Mouse (Mus musculus): ENCODE measurements around the gene Bfar.
A peak's percentile ranks its signal among the peaks of the same experiment; 100 is the strongest.
"Not testable (repeated sequence)": the region's sequence is repeated elsewhere in the genome, so short reads cannot be mapped to it uniquely, and the experiment has no call there.

The Bfar gene

DNA sequence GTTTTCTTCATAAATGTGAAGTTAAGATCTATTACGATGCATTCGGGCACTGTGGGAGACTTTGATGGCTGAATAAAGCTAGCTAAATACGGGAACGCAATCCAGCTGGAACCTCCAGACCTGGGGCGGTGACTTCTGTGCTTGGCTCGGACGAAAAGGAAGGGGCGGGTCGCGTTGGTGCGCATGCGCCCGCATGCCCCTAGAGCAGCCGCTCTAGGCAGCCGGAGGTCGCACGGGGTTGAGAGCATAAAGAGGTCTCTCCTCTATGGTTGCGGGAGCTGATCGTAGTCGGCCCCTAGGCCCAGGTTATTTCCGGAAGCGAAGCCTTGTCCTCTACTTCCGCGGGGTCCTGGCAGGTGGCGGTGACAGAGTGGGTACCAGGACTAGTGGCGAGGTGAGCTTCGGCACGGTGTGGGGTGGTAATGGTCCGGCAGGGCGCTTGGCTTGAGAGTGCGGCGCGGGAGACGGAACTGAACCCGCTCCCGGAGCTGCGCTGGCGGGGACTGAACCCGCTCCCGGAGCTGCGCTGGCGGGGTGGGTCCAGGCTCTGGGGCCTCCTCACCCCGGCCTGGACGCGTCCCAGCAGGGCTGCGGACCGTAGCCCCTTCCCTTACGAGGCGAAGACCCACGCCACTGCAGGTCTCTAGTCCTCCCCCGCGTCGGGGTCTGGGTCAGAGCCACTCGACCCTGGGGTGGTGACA is at the start of gene Bfar, which contains the start of gene 3110001I22Rik:
Bfar (plus strand) TSS at position 174 of the 701 bp plus-strand sequence.
3110001I22Rik (plus strand) TSS at position 245 of the 701 bp plus-strand sequence.
- peak; percentile 94 for DNase-seq

DNA sequence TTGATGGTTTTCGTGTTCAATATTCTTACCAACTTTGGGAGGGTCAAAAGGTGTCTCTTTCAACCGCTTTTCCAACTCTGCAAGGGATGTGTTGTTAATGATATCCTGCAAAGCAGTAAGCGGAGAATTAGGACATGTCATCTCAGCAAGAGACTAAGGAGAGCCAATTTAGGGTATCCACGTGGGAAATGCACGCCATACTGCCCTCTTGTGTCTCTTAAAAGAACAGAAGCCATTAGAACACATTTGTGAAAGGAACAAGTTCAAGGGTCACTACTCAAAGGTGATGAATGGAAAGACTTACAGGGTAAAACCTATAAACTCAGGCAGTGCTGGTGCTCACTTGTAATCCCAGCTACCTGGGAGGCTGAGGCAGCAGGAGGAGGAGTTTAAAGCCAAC is 43.3 kb upstream of the Bfar start:
- DNase-seq = peak; percentile 11

DNA sequence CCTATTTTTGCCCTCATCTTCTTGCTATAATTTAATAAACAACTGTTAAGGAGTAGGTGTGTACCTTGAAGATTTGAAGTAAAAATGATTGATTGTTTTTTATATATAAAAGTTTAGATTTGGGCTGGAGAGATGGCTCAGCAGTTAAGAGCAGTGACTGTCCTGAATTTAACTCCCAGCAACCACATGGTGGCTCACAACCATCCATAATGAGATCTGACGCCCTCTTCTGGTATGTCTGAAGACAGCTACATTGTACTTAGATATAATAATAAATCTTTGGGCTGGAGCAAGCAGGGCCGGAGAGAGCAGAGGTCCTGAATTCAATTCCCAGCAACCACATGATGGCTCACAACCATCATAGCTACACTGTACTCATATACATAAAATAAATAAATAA is 33.5 kb upstream of the Bfar start:
- DNase-seq = not testable (repeated sequence)

DNA sequence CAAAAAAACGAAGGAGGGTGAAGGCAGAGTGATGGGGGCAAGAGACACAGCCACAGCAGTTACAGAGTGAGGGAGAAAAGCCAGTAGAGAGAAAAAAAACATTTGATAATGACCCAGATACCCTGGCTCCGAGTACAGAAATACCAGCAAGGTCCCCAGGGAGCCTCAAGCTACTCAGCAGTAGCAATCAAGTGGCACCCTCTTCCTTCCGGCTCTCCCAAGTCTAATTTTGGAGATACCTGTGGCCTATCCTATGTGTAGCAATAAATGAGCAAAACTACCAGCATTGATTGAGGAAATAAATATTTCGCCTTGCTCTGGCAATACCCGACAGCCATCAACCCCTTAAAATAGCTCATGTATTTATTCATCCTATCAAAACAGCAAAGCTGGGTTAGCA is 32.1 kb upstream of the Bfar start:
- no peak for DNase-seq

DNA sequence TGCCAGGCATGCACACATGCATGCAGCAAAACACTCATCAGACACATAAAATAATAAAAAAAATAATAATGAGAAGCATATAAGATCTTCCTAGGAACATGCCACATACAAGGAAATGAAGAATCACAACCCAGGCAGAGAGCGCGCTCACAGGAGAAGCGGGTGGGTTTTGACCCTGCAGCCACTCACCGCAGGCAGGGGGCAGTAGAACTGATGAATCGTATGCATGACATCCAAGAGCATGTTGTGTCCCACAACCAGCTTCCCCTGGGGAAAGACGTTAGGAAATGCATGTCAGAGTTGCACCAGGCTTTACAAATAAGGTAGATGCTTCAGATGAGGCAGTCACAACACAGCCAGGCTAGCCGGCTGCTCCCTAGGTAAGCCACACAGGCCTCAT is 31.6 kb upstream of the Bfar start:
- DNase-seq = peak; percentile 4

DNA sequence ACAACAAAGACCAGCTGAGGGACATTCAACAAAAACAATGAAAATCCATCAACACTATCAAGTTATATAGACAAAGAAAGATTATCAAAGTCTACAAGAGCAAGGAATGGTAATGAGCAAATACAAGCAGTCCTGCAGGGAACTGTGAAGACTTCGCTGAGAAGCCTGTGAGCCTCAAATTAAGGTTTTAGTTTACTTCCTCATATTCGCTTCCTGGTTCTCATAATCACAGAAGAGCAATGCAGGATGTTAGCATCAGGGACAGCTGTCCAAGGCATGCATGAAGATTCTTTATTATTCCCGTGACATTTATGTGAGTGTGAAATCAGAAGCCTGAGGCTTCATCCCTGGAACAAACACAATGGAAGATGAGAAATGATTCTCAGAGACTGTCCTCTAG is 27.2 kb upstream of the Bfar start:
- DNase-seq = no peak

DNA sequence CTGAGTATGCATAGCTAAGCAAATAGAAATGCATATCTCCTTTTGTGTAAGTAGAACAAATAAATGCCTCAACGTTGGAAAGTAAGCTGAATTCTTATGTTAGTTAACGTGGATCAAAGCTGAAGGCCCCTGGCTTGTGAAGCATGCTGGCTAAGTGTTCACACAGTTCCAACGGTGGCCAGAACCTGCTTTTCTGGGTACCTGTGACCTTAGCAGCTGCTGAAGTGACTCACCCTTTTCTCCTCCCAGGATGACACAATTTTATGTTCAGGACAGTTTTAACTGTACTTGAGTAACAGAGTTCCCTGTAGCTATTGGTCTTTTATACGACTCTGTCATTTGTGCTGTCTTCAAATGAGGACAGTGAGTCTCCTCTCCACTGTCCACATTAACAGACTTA is 25.7 kb upstream of the Bfar start:
- DNase-seq = no peak

DNA sequence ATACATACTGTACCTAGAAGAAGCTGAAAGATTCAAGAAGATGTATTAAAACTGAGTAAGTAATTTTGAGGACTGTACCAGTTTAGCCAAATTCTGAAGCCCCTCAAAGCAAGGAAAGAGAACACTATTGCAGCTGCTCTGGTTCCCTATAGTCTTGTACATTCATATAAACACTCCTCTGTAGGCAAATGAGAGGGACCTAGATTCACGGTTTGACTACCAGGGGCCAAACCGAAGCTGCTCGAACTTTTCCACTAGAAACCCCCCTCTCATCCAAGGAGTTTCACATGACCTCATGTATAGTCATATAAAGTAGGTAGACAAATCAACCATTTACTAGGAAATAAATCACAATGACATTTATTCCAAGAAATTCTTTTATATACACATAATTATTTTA is 12.8 kb upstream of the Bfar start:
- no peak for DNase-seq

DNA sequence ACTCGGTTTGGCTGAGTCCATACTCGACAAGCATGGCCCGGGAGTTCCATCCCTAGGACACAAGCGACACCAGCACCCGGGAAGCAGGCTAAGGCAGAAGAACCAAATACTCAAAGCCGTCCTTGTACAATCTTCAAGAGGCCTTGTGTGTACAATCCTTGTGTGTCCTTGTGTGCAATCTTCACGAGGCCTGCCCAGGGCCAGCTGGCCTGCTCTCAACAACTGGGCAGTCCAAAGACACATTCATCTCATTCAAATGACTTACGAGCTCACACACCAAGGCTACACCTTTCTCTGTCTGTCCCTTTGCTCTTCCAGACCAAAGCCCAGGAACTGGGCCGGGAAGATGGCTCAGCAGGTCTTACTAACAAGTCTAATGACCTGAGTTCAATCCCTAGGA is 10.9 kb upstream of the Bfar start:
- DNase-seq = no peak

DNA sequence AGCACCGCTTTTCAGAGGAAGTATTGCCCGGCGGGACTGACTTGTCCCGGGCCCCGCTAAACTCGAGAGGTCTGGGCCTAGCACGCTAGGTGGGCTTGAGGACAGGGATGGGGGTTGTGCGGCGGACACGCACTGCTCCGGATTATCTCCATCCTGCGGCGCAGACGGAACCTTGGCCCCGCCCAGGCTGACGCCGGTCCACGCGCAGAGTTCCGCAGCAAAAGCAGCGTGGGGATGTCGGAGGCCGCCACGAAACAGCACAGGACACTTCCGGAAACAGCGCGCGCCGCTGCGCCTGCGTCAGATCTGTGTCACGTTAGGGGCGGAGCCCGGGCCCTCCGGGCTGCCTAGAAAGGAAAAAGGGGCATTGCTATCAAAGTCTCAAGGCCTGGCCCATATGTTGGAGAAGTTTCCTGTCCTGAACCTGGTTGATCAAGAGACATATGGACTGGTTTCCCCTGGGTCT is 3.7 kb upstream of the Bfar start, which contains the start of gene Parn:
Parn (minus strand) TSS at position 293 of the 466 bp plus-strand sequence.
- peak; percentile 93 for DNase-seq

DNA sequence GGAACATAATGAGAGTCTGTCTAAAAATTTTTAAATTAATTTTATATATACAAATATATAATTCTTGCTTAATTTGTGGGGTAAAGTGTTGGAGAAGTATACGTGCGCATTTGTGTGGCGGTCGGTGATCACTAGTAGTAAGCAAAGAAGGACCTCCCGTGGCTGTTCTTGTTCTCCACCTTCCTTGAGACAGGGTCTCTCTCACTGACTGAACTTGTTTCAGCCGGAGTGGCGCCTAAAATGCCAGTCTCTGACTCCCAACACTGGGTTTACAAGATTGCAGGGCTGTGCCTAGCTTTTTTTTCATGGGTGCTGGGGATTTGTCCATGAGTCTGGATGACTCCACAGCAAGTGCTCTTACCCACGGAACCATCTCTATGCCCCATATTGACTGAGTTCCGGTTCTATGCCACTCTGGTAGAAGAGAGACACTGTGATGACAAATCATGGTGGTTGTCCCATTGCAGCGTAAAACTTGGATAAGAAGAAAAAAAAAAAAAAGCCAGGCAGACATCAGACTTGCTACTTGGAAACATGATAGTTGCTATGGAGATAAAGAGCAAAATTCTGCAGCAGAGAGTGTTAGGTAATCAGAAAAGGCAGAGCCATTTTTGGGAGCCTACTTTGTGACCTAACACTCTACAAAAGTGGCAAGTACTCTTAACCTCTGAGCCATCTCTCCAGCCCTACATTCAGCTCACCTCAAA is 3.1 kb upstream of the Bfar start:
- DNase-seq = peak; percentile 14

DNA sequence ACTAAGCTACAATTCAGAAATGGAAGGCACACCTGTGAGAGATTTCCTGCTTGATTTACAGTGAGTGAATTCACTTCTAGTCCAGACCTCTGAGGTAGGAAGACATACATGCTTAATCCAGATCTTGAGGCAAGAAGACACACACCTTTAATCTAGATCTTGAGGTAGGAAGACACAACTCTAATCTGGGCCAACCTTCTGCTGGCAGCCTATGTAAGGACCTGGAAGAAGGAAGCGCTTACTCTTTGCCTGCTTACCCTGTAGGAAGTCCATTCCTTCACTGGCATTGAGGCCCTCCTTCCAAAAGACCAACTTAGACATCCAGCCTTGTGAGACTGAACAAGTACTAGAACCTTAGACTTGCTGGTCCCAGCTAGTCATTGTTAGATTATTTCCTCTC is 2.4 kb upstream of the Bfar start:
- no peak for DNase-seq

DNA sequence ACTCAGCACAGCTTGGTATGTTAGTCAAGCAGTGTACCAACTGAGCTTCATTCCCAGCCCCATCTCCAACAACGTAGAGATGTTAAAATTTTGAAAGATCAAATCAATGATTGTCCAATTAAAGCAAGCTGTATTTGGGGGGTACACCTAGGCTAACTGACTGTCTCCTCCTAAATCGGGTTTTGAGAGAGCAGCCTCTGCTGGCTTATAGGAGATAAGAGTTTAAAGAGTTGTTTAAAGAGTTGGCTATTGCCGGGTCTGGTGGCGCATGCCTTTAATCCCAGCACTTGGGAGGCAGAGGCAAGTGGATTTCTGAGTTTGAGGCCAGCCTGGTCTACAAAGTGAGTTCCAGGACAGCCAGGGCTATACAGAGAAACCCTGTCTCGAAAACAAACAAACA is 762 bp upstream of the Bfar start:
- not testable (repeated sequence) for DNase-seq

DNA sequence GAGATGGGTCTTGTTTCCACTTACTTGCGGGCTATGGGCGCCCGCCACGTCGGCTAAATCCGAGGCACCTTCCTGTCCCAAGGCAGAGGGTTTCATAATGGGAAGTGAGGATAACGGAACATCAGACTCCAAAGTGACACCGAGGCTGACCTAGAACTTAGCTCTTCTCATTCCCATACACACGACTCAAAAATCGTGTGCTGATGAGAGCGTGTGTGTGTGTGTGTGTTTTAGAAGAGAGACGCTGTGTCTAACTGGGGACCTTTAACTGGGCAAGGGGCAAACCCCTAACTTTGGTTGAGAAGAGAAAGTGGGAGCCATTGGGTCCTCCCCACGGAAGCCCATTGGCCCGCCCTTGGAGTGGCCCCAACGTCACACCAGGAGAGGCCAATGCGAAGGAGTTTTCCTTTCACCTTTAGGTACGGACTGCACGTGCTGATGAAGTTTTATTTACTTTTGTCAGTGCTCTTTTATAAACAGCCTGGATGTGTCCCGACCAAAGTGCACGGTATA is 784 bp downstream of the Bfar start:
- DNase-seq = peak; percentile 76

DNA sequence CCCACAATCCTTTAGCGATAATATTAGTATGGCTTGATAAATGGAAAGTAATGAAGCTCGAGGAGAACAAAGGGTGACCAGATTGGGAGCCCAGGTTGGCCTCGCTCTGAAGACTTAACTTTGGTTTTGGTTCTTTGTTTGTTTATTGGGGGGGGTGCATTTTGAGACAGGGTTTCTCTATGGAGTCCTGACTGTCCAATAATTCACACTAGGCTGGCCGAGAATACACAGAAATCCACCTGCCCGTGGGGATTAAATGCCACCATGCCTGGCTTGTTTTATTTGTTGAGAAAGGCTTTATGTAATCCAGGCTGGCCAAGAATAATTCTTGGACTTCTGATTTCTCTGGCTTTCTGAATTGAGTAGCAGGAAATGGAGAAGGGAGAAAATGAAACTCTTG is 1.5 kb downstream of the Bfar start:
- DNase-seq = peak; percentile 16

DNA sequence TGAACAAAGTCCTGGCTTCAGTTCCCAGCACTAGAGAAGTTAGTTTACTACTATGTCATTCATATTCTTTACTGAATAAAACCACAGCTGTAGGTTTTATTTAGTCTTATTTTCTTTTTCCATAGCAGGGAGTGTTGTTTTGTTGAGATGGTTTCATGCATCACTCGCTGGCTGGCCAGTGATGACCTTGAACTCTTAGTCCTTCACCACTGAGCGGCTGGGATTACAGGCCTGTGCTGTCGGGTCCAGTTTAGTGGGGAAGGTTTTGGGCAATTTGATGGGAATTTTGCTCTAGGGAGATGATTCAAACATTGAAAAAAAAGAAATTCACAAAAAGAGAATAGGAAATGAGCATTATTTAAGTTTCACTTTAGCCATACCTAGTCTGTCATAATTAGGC is 2.9 kb downstream of the Bfar start:
- no peak for DNase-seq

DNA sequence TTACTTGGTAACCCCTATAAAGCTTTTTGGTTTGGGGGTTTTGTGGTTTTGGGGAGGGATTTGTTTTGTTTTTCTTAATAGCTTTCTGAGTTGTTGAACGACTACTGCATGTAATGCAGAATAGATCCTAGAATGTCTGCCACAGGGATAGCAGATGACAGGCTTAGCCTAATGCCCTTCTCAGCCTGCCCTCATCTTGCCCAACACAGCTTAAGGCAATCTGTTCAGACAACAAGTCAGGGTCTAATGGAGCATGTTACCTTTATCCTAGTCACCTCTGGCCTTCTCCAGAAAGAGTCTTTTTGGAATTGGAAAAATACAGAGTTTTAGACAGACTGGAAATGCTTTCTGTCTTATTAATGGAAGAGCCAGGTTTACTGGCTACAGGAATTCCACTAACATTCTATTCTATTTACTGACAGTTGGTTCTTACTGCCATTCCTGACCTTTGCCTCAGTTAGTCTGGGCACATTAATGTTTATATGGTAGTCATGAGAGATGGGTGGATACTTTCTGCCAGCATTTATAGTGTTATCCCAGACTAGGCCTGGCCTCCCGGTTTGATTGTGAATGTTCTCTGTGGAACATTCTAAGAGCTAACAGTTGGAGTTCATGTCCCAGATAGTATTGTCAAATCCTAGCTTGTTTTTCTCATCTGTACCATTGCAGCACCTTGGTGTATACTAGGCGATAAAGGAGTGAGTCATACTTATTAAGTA is 7.1 kb downstream of the Bfar start:
- DNase-seq = peak; percentile 21

DNA sequence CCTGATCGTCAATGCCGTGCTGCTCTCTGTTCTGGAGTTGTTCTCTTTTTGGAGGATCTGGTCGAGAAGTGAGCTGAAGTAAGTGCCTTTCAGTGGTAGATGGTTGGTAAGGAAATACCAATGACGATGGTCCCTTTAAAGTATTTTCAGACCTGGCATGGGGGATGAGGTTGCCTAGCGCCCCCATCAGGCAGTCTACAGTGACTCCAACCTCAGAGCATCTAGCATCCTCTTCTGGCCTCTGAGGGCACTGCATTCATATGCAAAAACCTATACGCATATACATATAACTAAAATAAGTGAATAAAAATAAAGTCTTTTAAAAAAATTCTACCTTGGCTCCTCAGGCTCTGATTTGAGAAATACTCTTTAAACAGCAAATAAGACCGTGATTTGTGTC is 27.3 kb downstream of the Bfar start:
- DNase-seq = no peak

DNA sequence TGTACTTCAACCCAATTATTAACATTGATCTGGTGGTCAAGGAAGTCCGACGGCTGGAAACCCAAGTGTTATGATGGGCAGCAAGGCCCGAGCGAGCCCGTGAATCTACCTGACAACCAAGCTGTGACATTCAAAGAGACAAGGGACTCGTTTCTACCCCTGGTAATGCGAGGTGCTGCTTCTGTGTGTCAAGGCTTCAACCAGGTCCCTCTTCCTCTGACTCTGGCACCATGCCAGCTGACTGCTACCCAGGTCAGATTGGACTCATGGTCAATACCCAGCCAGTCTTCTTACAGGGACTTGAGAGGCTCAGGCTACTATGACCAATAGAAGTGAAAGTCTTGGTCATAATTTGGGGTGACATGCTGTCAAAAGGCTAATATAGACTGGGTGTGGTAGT is 30.5 kb downstream of the Bfar start:
- peak; percentile 11 for DNase-seq

DNA sequence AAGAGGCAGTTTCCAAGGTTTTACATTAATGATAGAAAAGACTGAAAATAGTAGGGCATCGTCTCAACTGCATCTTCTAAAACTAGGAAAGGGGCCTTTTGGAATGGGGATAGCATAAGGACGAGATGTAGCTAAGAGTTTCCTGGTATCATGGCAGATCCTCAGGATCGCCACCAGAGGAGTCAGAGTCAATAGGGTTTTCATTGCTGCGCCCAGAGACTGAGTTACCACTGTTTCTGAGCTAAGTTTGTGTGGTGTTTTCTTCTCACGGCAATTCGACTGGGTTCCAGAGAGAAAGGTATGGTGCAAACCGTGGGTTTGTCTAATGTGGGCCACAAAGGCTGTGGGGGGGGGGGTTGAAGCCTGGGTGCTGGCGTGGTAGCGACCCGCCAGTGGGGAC is 33.0 kb downstream of the Bfar start:
- DNase-seq = no peak

DNA sequence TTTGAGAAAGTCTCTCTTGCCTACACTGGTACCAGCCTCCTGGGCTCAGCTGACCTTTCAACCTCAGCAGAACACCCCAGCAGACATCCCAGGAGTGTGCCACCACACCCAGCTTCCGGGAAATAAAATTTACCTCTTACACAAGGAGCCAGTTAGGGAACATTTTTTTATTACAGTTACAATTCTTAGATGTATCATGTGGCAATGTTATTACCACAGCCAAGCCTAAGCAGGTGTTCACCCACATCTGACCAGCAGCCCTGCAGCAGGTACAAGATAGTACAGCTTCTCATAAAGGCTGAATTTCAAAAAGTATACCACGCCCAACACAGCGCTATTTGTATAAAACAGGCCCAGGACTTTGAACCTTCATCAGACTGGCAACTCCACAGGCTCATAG is 43.3 kb downstream of the Bfar start:
- DNase-seq = no peak

DNA sequence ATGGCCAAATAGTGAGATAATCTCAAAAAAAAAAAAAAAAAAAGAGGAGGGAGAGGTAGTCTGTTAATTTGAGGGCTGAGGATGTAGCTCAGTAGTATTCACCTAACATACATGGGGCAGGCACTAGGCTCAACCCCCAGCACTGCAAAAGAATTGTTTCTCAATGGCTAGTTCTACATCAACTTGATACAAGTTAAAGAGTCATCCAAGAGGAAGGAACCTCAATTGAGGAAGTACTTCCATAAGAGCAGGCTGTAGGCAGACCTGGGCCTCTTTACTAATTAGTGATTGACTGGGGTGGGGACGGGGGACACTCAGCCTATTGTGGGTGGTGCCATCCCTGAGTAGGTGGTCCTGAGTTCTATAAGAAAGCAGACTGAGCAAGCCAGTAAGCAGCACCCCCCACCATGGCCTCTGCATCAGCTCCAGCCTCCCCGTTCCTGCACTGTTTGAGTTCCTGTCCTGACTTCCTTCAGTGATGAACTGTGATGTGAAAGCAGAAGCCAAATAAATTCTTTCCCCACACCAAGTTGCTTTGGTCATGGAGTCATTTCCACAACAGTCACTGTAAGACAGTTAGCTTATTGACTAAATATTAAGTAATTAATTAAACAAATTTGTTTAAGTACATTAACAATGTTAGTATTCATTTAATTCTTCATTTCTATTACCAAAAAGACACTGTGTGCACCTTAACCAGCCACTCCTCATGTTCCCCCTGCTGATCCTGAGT is 45.3 kb downstream of the Bfar start:
- no peak for DNase-seq

DNA sequence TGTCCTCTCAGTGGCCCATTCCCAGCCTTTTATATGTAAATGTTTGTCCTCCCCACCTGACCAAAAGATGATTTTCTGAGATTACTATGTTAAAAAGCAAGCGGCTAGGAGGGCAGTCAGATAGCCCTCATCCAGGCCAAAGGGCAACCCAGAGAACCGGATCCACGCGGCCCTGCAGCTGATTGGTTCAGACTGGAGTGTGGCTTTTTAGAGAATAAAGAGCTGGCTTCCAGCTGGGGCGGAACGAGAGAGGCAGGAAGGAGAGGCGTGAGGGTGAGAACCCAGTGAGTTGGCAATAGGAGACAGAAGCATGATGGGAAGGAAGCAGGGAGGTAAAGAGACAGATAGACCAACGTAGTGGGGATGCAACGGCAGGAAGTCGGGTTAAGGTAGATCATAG is 51.3 kb downstream of the Bfar start:
- peak; percentile 28 for DNase-seq
